Mouse (Mus musculus): ENCODE measurements at regions not wholly inside any gene's neighbourhood (a gene's known extent, or its start where the extent isn't known, plus 50 kb on each side); places are given as distances from the start of the nearest gene placed in this dataset.

DNA sequence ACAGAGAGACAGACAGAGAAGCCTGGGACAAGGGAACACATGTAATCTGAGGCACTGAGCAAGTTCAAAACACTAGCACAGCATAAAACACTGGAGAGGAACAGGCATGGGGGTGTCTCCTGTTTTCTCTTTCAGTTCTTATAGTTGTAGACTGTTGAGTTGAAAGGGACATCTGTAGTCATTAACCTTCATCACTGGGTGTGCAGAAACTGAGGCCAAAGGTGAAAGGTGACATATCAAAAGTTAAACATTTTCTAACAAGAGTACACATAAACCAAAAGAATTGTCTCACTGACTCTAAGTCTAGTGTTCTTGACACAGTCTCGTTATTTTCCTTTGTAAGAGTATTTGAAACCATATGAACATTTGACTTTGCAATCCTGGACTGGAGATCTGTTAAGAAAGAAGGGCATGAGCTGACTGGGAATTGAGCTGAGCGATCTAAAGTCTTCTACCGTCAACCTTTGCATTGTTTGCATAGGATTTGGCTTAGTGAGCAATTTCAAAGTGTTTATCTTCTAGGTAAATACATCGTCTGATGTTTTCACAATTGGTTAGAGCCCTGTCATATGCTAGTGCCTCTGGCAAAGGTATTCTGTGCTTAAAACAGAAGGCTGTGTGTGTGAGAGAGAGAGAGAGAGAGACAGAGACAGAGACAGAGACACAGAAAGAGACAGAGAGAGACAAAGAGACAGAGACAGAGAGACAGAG lies 284.4 kb upstream of the Tnp1 start:
- DNase-seq: no peak

DNA sequence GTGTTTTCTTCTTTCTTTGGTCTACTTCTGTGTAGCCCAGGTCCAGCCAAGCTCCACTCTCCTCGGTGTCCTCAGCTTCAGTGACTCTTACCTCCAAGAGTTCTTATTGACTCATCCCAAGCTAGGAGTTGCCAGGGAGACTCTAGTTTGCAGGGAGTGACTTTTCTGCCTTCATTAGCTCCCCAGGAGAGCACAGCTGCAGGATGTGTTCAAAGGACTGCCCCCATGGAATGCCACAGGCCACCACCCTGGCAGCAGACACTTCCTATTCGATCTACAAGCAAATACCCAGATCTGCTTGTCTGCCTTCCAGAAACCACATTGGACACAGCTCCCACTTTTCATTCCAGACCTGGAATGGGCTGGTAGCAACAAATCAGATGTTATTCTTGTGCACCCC lies 269.6 kb upstream of the Tnp1 start:
- DNase-seq: no peak

DNA sequence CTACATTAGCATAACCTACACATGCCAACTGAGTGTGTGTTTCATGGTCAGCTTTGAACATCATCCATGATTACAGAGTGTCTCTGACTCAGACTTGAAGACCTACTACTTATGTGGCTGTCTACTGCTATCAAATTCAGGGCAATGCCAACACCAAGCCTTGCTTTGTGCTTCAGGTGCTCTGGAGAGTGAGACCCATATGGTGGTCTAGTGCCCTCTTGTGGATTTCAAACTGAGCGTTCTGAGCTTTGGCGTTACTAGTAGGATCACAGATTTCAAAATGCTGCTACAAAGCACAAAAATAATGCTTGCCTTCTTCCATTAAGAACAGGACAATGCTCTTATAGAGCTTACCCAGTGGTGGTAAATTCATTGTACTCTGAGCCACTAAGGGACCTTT lies 258.8 kb upstream of the Tnp1 start:
- no peak for DNase-seq

DNA sequence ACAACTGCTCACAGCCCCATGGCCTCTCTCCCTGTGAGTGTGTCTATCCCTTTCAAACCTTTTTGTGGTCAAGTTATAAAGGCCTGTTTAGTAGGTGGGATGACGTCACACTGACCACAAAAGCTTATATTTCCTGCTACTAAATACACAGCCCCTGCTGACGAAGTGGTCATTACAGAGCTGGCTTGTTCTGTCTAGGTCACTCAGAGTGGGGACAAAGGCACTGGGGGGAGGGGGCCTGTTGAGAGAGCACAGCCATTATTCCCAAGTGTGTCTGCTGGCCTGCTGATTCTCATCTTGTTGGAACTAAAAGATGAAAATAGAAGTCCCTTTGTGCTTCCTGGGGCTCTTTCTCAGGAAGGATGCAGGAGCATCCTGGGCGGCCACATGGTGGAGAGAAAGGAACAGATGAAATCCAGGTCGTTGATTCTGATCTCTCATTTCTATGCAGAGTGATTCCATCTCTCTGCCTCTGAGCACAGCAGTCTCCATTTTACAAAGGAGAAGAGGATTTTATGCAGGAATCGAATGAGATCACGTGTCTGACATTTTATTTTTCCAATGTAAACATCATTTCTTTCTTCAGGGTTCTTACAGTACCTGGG lies 255.2 kb upstream of the Tnp1 start:
- no peak for DNase-seq

DNA sequence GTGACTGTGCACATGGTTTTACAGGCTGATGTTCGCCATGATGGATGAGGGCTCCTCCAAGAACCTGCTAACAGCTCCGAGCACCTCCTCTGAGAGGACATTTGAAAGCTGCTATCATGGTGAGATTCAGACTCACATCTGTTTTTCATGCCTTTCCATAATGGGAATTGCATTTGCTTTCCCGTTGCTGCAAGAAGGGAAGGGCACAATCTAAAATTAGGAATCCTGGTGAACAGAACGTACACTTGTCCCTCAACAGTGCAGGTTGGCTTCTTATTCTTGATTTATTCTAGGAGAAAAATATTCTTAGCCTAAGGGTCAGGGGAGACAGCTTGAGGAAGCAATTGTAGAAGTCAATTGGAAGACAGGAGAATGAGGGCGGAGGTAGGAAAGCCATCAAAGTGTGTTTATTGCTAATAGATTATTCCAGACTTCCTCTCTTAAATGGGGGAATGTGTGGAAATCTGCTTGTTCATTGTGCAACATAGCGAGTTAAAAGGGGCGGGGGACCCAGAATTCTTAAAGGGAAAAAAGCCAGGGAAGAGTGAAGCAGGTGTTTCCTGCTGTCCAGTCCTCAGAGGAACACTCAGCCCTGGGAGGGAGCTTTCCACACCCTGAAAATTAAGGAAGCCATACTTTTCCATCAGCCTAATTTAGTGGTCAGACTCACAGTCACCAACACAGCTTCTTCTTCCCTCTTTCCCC lies 253.5 kb upstream of the Tnp1 start:
- DNase-seq: no peak

DNA sequence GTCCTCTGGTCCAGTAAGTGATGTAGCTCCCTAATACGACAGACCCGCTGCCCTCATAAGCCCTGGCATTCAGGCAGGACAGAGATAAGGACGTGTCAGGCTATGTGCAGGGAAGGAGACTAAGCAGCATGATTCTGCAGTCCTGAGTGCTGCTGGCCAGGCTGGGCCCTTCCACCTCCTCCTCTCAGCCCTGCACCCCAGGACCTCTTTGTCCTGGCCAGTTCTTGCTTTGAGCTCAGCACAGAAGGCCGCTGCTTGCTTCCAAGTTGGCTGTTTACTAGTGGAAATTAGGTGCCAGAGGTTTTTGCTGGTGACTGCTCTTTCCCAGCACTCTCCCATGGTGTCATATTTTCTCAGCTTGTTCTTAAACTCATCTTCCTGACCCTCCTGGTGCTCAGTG lies 249.3 kb upstream of the Tnp1 start:
- DNase-seq: no peak

DNA sequence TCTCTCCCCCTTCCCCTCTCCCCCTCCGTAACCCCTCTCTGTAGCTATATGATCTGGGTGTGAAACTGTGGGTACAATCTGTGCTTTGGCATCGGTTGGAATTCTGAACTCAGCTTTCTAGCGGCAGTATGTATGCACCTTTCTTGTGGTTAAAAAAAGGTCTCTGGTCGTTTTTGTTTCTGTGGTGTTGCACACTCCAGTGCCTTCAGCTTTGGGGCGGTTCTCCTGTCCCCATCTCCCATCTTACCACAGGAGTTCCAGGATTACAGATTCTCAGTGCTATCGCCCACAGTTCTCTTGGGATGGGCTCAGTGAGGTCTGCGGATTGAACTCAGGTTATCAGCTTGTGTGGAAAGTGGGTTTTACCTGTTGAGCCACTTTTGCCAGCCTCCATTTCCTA lies 248.5 kb upstream of the Tnp1 start:
- no peak for DNase-seq

DNA sequence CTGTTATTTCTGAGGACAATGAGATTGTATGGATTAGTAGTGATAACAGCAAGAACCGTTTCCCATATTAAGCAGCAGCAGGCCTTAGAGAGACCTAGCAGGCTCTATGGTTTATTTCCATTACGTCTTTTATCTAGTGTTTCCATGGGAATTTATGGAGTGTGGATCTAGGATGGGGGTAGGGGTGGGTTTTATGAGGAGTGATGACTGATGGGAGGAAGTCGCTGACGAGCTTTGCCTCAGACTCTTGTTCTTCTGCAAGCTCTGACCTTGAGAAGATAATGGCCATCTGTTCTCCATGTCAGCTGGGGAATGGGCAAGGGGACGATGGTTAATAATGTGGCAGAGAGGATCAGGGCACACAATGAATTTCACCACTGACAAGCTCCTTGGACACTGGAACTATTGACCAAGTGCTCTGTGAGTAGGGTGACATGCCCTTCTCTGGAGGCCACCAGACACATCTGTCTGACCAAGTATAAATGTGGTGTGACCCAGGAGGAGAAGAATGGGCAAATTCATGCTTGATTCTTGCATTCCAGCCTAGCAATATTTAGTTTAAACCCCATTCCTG lies 243.9 kb upstream of the Tnp1 start:
- DNase-seq: no peak

DNA sequence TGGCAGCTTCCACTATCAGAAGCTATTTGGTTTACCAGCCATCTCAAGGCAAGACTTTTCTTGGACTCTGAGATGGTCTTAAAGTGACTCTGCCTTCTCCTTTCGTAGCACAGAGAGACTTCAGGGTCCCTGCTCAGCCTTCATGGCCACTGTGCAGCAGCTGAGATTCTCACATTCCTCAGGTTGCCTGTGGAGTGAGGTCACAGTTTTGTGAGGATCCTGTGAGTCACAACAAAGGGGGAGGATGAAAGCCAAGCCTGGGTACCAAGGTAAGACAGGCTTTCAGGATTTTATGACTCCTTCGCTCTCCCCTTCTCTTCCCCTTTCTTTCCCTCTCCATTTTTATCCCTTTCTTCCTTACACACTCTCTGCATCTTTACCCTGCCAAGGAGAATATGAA lies 241.6 kb upstream of the Tnp1 start:
- no peak for DNase-seq

DNA sequence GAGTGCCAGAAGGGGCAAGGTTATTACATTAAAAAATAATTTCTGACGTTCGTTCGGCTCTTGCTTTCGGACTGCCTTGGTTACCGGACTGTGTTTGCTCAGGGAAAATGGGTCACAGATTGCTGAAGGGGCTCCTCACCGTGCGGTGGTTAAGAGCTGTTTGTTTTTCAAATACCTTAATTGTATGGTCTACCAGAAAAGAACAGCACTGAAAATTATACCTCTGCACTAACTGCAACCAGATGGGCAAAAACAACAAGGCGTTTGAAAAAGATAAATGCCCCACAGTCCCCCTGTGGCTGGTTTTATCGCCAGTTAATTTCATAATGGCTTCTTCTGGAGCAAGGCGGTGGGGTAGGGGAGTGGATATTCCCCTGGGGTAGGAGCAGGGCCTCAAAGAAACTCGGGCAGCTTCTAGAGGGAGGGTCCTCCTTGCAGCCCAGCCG lies 236.2 kb upstream of the Tnp1 start:
- no peak for DNase-seq

DNA sequence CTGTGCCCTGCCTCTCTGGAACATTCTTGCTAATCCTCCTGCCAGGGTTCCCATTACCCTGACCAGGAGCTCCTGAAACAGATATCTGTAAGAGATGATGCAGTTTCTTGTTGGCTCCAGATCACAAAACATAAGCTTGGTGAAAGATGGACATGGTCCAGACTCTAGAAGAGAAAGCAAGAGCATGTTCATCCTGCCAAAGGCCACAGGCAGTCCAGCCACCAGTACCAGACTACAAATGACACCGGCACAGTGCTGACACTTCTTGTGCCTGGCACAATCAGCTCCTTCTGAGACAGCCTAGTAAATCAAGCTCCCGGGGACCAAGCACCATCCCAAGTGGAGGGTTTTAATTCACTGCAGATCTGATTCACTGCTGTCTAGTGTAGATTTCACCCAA lies 228.3 kb upstream of the Tnp1 start:
- no peak for DNase-seq

DNA sequence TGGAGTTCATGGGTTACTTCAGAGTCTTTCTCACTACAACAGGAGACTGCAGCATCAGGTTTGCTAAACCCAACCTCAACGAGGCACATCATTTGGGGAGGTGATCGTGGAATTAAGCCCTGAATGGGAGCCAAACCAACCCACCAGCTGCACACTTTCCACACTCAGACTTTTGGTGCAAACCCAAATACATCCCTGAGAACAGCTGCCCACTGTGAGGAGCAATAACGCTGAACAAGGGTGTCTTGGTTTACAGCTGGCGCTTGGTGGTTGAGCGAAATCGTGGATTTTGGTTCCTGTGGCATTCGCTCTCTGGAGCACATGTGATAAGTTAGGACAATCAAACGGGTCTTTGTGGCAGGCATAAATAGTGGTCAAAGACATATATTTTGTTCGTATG lies 226.6 kb upstream of the Tnp1 start:
- no peak for DNase-seq

DNA sequence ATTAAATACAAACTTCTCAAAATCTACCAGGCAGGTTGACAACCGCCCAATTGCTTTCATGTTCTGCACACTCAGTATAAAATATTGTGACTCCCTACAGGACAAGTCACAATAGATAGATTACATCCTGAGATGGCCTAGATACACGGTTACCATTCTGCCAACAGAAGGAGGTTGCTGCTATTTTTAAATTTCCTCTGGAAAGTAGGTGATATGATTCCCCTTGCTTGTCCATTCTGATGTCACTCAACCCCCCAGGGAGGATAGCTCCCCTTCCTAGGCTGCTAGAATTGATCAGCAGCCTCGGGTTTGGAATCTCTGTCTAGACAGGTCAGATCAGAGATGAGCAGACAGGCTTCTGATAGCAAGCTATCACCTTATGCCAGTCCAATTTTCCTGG lies 221.2 kb upstream of the Tnp1 start:
- DNase-seq: no peak

DNA sequence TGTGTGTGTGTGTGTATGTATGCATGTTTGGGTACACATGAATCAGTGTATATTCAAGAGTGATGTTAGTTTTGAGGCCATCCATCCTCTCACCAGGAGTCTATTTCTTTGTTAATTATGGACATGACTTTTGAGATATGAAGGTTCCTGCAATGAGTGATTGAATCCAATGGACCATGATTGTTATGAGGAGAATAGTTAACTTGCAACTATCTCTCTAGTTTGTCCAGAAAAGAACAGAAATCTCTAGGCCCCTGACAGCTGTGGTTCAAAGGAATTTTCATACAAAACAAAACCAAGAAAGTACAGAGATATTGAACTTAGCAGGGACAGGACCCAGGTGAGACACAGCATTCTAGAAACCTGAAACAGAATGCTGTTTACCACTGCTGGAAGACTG lies 217.9 kb upstream of the Tnp1 start:
- no peak for DNase-seq

DNA sequence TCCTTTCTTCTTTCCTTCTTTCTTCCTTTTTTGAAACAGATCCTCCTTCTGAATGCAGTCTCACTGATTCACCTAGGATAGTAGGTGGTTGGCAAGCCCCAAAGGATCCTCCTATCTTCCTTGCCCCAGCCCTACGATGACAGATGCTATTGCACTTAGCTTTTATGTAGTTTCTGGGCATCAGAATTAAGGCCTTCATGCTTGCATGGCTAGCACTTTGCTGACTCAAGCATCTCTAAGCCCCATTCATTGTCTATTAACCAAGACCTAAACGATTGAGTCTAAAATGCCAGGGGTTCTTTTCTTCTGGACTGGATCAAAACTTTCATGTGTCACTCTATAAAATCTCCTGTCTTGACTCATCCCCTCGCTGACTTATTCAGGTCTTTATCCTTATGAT lies 217.3 kb upstream of the Tnp1 start:
- DNase-seq: no peak

DNA sequence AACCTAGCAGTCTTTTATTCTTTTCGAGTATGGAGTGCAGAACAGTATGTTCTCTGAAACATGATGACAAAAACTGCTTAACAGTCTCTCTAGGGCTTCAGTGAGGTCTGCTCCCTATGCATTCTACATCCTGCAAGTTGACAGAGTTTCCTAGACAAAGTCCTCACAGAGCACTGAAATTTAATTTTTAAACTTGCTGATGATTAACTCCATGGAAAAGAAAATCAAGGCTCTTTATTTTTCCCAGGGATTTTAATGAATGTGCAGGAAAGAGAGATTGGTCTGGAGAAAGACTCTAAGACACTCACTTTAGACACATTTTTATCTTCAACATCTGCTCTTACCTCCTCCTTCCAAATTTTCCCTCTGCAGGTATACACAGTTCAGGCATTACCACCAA lies 214.9 kb upstream of the Tnp1 start:
- DNase-seq: no peak

DNA sequence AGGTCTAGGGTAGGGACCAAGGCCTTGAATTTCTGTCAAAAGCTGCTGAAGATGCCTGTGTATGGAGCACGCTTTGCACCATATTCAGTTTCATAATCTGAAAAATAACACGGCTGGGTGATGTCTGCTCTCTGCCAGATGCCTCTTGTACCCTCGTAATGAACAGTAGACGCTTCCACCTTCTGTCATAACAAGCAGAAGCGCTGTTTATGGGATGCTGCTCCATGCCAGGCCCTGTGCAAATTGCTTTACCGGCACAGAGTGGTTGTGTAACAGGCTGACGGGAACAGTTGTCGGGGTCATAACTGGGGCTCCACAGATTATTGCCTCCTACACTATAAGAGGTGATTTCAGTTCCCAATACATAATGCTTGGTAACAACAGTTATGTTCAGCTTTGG lies 211.5 kb upstream of the Tnp1 start:
- no peak for DNase-seq

DNA sequence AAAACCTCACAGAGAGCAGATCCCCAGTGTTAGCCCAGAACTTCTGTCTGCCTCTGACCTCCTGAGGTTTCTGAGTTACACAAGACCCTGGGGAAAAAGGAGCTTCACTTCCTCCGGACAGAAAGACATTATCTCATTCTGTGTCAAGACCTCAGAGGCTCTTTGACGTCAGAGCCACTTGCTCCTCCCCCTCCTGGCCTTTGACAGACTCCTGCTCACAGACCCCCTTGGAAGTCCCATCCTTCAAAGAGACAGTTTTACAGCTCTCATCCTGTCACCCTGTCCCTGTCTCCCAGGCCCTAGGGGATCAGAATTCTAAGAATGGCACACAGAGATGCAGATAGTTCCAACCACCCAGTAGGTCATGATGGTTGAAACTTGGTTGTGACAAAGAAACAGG lies 206.2 kb upstream of the Tnp1 start:
- no peak for DNase-seq

DNA sequence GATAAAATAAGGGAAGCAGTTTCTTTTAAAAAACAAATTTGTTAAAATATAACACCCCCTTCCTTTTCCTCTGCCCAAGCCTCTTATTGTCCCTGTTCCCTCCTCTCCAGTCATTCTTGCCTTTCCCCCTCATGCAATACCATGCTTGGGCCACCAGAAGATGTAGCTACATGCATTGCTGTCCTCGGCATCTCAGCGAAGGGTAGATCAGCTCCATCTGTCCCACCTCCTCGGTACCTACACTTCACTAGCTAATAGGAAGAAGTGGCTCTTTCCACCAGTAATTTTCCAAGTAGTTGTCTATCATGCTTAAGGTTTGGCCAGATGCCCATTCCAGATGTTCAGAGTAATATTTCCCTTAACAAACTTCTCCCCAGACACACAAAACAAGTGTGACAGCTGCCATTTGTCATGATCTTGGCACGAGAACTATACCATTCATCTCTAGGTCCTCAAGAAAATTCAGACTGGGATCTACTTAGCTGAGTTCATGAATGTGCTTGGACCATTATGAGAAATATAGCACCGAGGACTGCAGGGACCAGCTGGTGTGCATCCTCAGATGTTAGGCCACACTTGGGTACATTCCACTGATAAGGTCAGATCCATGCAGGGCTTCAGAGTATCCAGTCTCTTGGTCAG lies 198.7 kb upstream of the Tnp1 start:
- DNase-seq: no peak

DNA sequence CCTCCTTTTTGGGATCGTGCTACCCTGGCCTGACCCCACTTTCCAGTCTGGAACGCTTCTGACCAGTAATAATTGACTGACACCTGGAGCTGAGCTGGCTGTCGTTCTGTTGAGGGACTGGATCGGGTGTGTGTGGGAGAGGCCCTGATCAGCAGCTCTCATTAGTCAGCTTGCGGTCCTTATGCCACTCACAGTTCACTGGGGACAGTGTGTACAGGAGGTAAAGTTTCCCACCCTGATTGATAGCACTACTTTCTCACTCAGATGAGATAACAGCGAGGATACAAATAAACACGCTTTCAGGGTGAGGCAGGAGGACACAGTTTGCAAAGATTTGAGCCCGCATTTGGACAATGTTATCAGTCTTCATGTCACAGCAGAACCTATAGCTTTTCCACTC lies 191.7 kb upstream of the Tnp1 start:
- no peak for DNase-seq

DNA sequence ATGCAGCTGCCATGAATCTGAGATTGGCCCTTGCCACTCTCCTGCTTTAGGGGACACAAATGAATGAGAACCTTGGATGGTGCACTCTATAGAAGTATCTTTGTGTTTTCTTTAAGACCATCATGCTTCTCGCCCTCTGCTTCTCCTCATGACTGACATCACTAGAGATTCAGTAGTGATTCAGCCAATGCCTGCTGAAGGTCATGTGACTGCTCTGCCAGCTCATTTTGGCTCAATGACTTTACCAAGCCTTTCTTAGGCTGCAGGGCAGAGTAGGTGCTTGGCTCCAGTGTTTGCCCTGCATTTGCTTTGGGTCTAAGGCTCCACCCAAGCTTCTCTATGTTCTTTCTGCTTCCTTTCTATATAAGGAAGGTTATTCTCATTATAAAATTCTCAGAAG lies 190.1 kb upstream of the Tnp1 start:
- no peak for DNase-seq

DNA sequence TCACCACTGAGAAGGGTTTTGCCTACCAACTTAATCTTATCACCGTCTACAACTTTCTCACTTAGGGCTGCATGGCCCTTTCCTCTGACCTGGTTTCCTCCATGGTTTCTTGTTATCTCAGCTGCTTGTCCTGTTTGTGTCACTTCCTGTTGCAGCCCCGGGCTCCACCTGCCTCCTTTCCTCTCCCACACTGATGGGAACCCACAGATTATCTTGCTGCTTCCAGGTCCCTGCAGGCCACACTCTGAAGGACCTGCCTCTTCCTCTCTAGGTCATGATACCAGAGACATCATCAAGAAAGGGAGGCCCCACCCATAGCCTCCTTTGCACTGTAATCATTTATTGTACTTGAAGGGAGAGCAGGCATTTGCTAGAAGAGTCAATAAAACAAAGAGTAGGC lies 184.4 kb upstream of the Tnp1 start:
- no peak for DNase-seq

DNA sequence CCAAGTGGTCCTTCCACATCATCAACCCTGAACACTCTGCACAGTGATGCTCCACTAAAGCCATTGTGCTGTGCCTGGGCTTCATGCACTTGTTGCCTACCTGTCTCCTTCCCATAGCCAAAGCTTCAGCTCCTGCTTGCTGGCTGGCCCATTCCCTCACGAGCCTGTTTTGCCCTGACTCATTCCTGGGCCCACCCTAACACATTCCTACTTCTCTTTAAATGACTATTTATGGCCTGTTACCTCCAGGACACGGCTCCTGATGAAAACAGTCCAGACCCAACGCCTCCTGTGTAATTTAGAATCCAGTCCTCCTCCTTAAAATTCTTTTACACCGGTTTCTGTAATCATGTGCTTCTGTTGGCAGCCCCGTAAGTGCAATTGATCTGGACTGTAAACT lies 175.1 kb upstream of the Tnp1 start:
- DNase-seq: no peak

DNA sequence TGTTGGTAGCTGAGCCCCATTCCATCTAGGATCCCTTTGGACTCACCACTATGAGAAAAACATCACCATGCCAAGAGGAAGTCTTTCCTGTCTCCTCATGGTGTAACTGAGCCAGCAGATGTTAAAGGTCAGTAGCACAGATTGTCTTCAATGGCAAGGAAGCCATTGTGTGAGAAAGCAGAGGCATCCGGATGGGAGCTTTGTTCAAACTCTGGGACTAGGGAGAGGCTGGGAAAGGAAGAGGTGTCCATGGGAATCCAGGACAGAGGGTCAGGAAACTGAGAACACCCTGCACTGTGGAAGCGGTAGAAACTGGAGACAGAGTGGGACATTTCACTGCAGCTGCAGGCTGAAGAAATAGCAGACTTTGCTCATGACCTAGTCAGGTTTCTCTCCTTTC lies 173.1 kb upstream of the Tnp1 start:
- no peak for DNase-seq

All from thymus, postnatal 25 days (tissue).